Mouse (Mus musculus): ENCODE data around the gene Prox1.

- TF ChIP-seq CTCF (IDR thresholded peaks at IDR 0.05; ENCODE audit: low read depth, low read length) (no peak), POLR2A (IDR thresholded peaks at IDR 0.05; ENCODE audit: extremely low read depth, insufficient read depth, low read length) (no peak)
Observed at GRCm38 (mm10) chr1:190200996-190201395, 30.5 kb upstream of the Prox1 start.

All from liver, adult 2 months (tissue).